Mouse (Mus musculus) cortical plate, adult 2 months (tissue): Measurements from ENCODE around the gene Klhdc10.

Source experiments
- CTCF ChIP-seq: fragments of 200-500 bp; IDR thresholded peaks from 2 replicates; pipeline ENCODE4 v1.5.1; 2011; ENCODE audit warnings: mild to moderate bottlenecking, control low read depth, low read length; ENCODE audit not compliant: insufficient read depth; ENCODE audit errors: extremely low read depth
- POLR2A ChIP-seq: fragments of 200-500 bp; IDR thresholded peaks from 2 replicates; pipeline ENCODE4 v1.6.1; 2011; ENCODE audit warnings: mild to moderate bottlenecking, low read length, control low read depth; ENCODE audit not compliant: insufficient read depth; ENCODE audit errors: extremely low read depth

- TF ChIP-seq CTCF (no peak), POLR2A (peak; percentile 86)
Measured at GRCm38 (mm10) chr6:30401308-30402015, at the start of gene Klhdc10.
